Mouse (Mus musculus): ENCODE results near the gene Spns2. TPM values are rescaled to one million over a fixed set of nuclear protein-coding genes. Genes with fewer than 3 reads are reported as not detected.
A peak's percentile ranks its signal among the peaks of the same experiment; 100 is the strongest.

The Spns2 gene
- 11.1 and 12.2 TPM in 2 replicates for polyA plus RNA-seq (2015; fragmentation: Nextera tagmentation; extraction: Ambion mirVana)

GRCm38 (mm10) chr11:72489881-72490301 lies at the start of gene Spns2:
Spns2 (minus strand) TSS chr11:72489904.
- 0 out of 2 replicates have a peak, but pooled peaks cover 3% of the 10 kb centered on the region for H3K27me3 ChIP-seq (replicated peaks; ENCODE audit: insufficient read depth, low read length)
- no peaks in the 10 kb centered on the region for H3K36me3 ChIP-seq (ENCODE audit: insufficient read depth, low read length)
- WGBS, result 0% methylated on average over 37 of the region's 42 CpGs
- peak within 1 kb of the TSS; percentile 98 for H3K4me2 ChIP-seq (replicated peaks; ENCODE audit: low read depth, low read length)
- DNase-seq (ENCODE audit: low spot score) (peak; percentile 96), ATAC-seq (peak; percentile 96)
- H3K27ac ChIP-seq (ENCODE audit: low read length), result peak within 1 kb of the TSS; percentile 43; the same call in 1 of the 2 replicates
- peak within 1 kb of the TSS; percentile 71 for H3K4me3 ChIP-seq (ENCODE audit: low read depth, low read length)
- H3K4me1 ChIP-seq (ENCODE audit: insufficient read depth, low read depth, low read length), result peaks cover 8% of the 10 kb centered on the region; the same call in 1 of the 2 replicates
- no peaks in the 10 kb centered on the region for H3K9me3 ChIP-seq (ENCODE audit: low read length)
- TF ChIP-seq EP300 (IDR thresholded peaks at IDR 0.05) (no peak), CTCF (IDR thresholded peaks at IDR 0.05) (peak; percentile 75)
- peak within 1 kb of the TSS; percentile 46 for H3K9ac ChIP-seq (replicated peaks; ENCODE audit: low read depth)

GRCm38 (mm10) chr11:72538811-72539210 lies 49.1 kb upstream of the Spns2 start:
- H3K9ac ChIP-seq (replicated peaks; ENCODE audit: low read depth), result no peak overlapping the region
- WGBS, result 85% methylated on average over 7 of the region's 7 CpGs
- H3K27me3 ChIP-seq (replicated peaks; ENCODE audit: insufficient read depth, low read length), result no peaks in the 10 kb centered on the region
- DNase-seq (ENCODE audit: low spot score) (no peak), ATAC-seq (no peak)
- no peak for TF ChIP-seq CTCF (IDR thresholded peaks at IDR 0.05)
- TF ChIP-seq EP300 (IDR thresholded peaks at IDR 0.05), result no peak
- H3K4me1 ChIP-seq (ENCODE audit: insufficient read depth, low read depth, low read length), result no peaks in the 10 kb centered on the region
- no peak overlapping the region for H3K4me3 ChIP-seq (ENCODE audit: low read depth, low read length)
- no peak overlapping the region for H3K4me2 ChIP-seq (replicated peaks; ENCODE audit: low read depth, low read length)
- no peaks in the 10 kb centered on the region for H3K9me3 ChIP-seq (ENCODE audit: low read length)
- H3K27ac ChIP-seq (ENCODE audit: low read length), result no peak overlapping the region
- H3K36me3 ChIP-seq (ENCODE audit: insufficient read depth, low read length), result no peaks in the 10 kb centered on the region

GRCm38 (mm10) chr11:72538037-72538755 lies 48.5 kb upstream of the Spns2 start:
- Histone ChIP-seq H3K27me3 (replicated peaks; ENCODE audit: insufficient read depth, low read length) (no peaks in the 10 kb centered on the region), H3K27ac (ENCODE audit: low read length) (no peak overlapping the region), H3K36me3 (ENCODE audit: insufficient read depth, low read length) (no peaks in the 10 kb centered on the region), H3K4me1 (ENCODE audit: insufficient read depth, low read depth, low read length) (no peaks in the 10 kb centered on the region), H3K4me3 (ENCODE audit: low read depth, low read length) (no peak overlapping the region), H3K4me2 (replicated peaks; ENCODE audit: low read depth, low read length) (no peak overlapping the region), H3K9ac (replicated peaks; ENCODE audit: low read depth) (no peak overlapping the region), H3K9me3 (ENCODE audit: low read length) (no peaks in the 10 kb centered on the region)
- DNase-seq (ENCODE audit: low spot score), result peak; percentile 19
- TF ChIP-seq CTCF (IDR thresholded peaks at IDR 0.05), result no peak
- no peak for TF ChIP-seq EP300 (IDR thresholded peaks at IDR 0.05)
- peak; percentile 17; the same call in 1 of the 2 replicates for ATAC-seq
- 64% methylated on average over 8 of the region's 8 CpGs for WGBS

GRCm38 (mm10) chr11:72537503-72537902 lies 47.8 kb upstream of the Spns2 start:
- ATAC-seq (no peak), DNase-seq (ENCODE audit: low spot score) (no peak)
- Histone ChIP-seq H3K4me3 (ENCODE audit: low read depth, low read length) (no peak overlapping the region), H3K36me3 (ENCODE audit: insufficient read depth, low read length) (no peaks in the 10 kb centered on the region), H3K9me3 (ENCODE audit: low read length) (no peaks in the 10 kb centered on the region), H3K27me3 (replicated peaks; ENCODE audit: insufficient read depth, low read length) (no peaks in the 10 kb centered on the region), H3K9ac (replicated peaks; ENCODE audit: low read depth) (no peak overlapping the region), H3K4me1 (ENCODE audit: insufficient read depth, low read depth, low read length) (no peaks in the 10 kb centered on the region), H3K27ac (ENCODE audit: low read length) (no peak overlapping the region), H3K4me2 (replicated peaks; ENCODE audit: low read depth, low read length) (no peak overlapping the region)
- 84% methylated on average over 2 of the region's 2 CpGs for whole genome bisulfite sequencing
- TF ChIP-seq EP300 (IDR thresholded peaks at IDR 0.05), result no peak
- no peak for TF ChIP-seq CTCF (IDR thresholded peaks at IDR 0.05)

GRCm38 (mm10) chr11:72535519-72535918 lies 45.8 kb upstream of the Spns2 start:
- Histone ChIP-seq H3K27ac (ENCODE audit: low read length) (no peak overlapping the region), H3K9ac (replicated peaks; ENCODE audit: low read depth) (no peak overlapping the region), H3K4me1 (ENCODE audit: insufficient read depth, low read depth, low read length) (no peaks in the 10 kb centered on the region), H3K36me3 (ENCODE audit: insufficient read depth, low read length) (no peaks in the 10 kb centered on the region), H3K4me3 (ENCODE audit: low read depth, low read length) (no peak overlapping the region), H3K27me3 (replicated peaks; ENCODE audit: insufficient read depth, low read length) (no peaks in the 10 kb centered on the region), H3K9me3 (ENCODE audit: low read length) (no peaks in the 10 kb centered on the region), H3K4me2 (replicated peaks; ENCODE audit: low read depth, low read length) (no peak overlapping the region)
- no peak for DNase-seq (ENCODE audit: low spot score)
- 83% methylated on average over 3 of the region's 3 CpGs for WGBS
- TF ChIP-seq EP300 (IDR thresholded peaks at IDR 0.05) (no peak), CTCF (IDR thresholded peaks at IDR 0.05) (peak; percentile 62)
- no peak for ATAC-seq

- Histone ChIP-seq H3K36me3 (ENCODE audit: insufficient read depth, low read length) (no peaks in the 10 kb centered on the region), H3K9me3 (ENCODE audit: low read length) (no peaks in the 10 kb centered on the region), H3K4me1 (ENCODE audit: insufficient read depth, low read depth, low read length) (no peaks in the 10 kb centered on the region), H3K4me3 (ENCODE audit: low read depth, low read length) (no peak overlapping the region), H3K4me2 (replicated peaks; ENCODE audit: low read depth, low read length) (no peak overlapping the region), H3K9ac (replicated peaks; ENCODE audit: low read depth) (no peak overlapping the region), H3K27me3 (replicated peaks; ENCODE audit: insufficient read depth, low read length) (no peaks in the 10 kb centered on the region), H3K27ac (ENCODE audit: low read length) (no peak overlapping the region)
- no peak for DNase-seq (ENCODE audit: low spot score)
- 55% methylated on average over 3 of the region's 3 CpGs for WGBS
- ATAC-seq, result no peak
- TF ChIP-seq EP300 (IDR thresholded peaks at IDR 0.05) (no peak), CTCF (IDR thresholded peaks at IDR 0.05) (no peak)
Measured at GRCm38 (mm10) chr11:72532890-72533289, 43.2 kb upstream of the Spns2 start.

All from lung, postnatal 0 days (tissue).